Mouse (Mus musculus) gastrocnemius, postnatal 14 days (tissue): ENCODE measurements around the gene Ptprg. TPM values are rescaled to one million over a fixed set of nuclear protein-coding genes. Genes with fewer than 3 reads are reported as not detected.

ENCODE experiments used
- DNase-seq: peaks from one replicate; pipeline ENCODE4 v3.0.0; 2021; ENCODE audit warnings: mixed read lengths
- intact Hi-C: fragments of 180-260 bp; cut with DNase I; formaldehyde crosslinking; loops from one replicate; pipeline ENCODE4 v1.15.1; 2025; ENCODE audit warnings: low total_unique reads
- total RNA-seq, 2 experiments: library from RNA; stranded (reverse); gene quantifications; 2 replicates each; pipeline ENCODE4 v1.2.3; 2021

Gene Ptprg
- total RNA-seq, 2 experiments from 2014 or later: 31.2 to 34.5 TPM

DNA sequence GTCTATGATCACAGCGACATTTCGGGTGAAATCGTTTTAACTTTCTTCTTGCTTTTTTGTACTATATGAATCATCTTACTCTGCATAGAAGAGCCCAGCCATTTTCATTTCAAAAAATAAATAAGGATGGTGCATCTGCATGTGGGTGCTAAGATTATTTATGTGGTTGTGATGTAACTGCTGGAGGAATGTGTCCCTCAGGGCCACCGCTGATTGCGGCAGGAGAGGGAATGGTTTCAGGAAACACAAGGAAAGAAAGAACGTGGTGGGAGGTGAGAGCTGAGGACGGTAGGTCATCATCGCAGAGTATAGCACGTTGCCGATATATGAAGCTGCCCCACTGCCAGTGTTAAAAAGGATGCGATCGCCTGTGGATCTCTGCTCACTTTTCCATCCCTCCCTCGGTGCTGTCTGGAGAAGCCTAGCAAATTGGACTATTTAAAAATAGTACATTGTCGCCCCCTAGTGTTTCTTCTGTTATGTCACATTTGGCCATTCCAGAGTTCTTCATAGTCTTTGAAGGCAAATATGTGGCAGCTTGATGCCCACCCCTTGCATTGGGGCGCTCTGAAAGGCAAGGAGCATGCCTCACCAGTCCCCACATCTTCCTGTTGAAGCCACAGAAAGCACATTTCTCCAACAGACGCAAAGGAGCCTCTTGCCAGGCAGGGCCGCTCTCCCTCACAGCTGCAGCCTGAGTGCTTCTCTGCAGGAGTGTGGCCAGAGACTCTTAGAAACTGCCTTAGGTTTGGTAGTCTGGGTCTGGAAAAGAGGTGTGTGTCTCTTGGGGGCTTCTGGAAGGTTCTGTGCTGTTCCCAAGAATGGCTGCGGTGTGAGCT is 586.5 kb downstream of the Ptprg start:
- DNase-seq: no peak
- intact Hi-C loops: loop anchor here (10.0 kb wide), 1 partner anchor 585 kb away; the partner anchor contains the start of gene Ptprg

DNA sequence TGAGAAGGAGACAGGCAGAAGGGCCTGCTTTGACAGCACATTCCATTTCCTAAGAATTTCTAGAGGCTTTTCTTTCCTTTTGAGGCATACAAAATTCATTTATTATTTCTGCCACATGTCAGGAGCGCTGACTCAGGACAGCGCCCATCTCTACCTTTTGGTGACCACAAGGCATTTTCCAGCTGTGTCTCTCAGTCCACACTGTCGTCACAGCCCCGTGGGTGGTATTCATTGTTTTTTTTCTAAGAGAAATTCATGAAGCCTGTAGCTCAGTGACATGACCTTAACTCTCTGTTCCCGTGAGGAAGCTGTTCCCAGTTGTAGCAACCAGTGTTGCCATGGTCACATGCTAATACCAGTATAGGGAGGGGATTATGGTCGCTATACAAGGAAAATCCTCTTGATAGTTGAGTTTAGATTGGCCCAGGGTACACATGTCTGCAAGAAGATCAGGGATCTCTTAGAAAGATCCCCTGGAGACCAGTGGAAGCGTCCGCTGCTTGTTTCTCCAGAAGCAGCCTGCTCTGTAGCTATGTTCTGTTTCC is 590.7 kb downstream of the Ptprg start:
- DNase-seq: no peak
- intact Hi-C loops: loop anchor here (10.0 kb wide), 1 partner anchor 589 kb away; the partner anchor contains the start of gene Ptprg

DNA sequence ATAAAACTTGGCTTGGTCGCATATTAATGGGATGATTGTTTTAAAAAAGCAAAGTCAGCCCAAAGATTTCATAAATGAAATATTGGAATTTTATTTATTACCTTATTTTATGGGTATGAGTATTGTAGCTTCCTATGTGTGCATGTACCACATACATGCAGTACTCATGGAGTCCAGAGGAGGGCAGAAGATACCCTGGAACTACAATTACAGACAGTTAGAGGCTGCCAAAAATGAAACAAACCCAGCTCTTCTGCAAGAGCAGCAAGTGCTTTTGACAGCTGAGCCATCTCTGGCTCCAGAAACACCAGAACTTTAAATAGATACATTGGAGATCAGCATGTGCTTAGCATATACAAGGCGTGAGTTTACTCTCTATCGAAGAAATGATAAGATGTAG is 592.6 kb downstream of the Ptprg start:
- DNase-seq: no peak
- intact Hi-C loops: loop anchor here (10.0 kb wide), 1 partner anchor 591 kb away; the partner anchor contains the start of gene Ptprg

DNA sequence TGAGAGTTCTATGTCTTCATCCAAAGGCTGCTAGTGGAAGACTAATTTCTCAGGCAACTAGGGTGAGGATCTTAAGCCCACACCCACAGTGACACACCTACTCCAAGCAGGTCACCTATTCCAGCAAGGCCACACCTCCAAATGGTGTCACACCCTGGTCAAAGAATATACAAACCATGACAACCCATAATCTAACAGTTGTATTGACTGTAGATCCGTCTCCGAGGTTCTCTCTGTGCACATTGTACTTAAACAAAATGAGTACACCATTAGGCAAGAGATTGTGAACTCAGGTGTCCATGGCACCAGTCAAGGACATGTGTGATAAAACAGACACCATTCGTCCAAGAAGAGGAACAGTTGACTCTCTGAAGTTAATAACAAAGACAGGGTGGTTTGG is 596.2 kb downstream of the Ptprg start:
- intact Hi-C loops: loop anchor here (10.0 kb wide), 1 partner anchor 595 kb away; the partner anchor contains the start of gene Ptprg
- no peak for DNase-seq

DNA sequence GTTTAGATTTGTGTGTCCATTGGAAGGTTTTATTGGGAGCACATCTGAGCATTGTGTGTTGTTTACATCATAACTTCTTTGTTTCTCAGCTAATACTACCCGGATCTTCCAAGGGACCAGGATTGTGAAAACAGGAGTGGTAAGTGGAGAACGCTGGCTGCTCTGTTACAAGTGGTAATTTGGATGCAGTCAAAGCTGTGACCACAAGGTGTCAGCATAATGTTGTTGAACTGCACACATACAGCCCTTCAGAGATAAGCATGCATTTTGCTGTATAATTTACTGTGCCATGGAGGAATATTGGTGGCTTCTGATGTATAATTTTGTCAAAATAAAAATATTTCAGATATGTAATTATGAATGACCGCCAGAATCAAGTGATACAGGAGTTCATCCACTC is 598.6 kb downstream of the Ptprg start:
- DNase-seq: no peak
- intact Hi-C loops: loop anchor here (5.0 kb wide), 1 partner anchor 380 kb away; no protein-coding TSS in a partner anchor

DNA sequence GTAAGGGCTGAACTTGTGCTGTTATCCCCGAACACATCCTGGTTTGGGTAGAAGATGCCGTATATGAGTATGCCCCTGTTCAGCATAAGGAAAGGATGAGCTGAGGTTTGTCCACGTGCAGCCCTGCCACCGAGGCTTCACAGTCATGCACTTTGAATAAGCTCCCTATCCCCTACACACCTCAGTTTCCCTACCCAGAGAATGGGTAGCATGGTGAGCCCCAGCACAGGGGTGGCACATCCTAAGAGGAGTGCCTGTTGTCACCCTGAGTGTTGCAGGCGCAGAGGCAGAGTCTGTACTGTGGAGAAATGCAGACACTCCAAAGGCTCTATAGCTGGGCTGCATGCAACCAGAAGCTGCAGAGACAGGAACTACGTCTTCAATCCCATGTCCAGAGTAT is 599.4 kb downstream of the Ptprg start:
- intact Hi-C loops: loop anchor here (5.0 kb wide), 1 partner anchor 380 kb away; no protein-coding TSS in a partner anchor
- DNase-seq: no peak

DNA sequence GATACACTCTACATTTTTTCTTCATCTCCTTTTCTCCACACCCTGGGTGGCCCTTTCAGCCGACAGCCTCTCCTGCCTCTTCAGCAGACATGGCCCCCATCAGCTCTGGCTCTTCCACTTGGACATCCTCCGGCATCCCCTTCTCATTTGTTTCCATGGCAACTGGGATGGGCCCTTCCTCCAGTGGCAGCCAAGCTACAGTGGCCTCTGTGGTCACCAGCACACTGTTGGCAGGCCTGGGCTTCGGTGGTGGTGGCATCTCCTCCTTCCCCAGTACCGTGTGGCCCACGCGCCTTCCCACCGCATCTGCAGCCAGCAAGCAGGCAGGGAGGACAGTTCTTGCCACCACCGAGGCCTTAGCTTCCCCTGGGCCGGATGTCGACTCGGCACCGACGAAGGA is 600.3 kb downstream of the Ptprg start:
- DNase-seq: no peak
- intact Hi-C loops: loop anchor here (5.0 kb wide), 1 partner anchor 379 kb away; no protein-coding TSS in a partner anchor

DNA sequence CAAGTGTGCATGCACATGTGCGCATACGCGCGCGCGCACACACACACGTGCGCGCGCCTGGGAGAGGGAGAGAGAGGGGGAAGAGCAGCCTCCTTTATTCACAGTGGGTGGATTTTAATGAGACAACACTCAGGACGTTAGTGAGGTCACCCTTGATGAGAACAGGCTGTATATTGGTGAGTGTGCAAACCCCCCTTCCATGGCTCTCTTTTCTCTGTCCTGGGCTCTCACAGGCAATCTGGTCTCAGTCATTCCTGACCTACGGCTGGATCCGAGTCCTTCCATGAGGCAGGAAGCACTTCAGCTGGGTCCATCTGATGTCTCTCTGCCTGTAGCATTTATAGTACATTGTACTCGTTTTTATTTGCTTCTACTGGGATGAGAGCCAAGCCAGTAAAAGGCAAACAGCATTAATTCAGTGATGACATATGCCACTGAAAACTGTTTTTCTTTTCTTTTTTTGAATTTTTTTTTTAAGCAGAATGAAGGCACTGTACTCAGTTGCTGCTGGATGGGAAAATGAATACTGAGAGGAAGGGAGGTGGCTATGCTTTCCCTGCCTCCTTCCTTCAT is 608.5 kb downstream of the Ptprg start:
- DNase-seq: no peak
- intact Hi-C loops: no loop called here

DNA sequence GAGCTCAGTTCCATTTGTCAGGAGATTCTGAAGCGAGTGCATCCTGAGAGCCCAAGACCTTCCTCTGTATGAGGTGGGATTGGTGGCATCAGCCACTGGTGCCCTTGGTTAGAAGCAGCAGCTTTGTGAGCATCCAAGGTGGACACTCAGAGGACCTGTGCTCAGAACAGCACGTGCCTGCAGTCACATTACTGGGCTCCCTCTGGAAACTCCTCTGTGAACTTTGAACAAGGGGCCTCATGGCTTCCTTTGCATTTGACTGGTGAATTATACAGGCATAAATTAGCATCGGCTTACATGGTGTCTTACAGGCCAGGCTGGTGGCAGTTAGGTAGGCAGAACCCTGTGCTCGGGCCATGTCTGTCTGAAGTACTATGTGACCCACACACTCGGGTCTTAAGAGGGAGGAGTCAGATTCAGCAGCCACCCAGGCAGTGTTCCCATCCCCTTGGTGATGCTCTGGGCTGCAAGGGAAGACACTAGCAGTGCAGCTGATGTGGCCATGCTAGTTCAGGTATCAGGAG is 609.1 kb downstream of the Ptprg start:
- intact Hi-C loops: no loop called here
- DNase-seq: no peak

DNA sequence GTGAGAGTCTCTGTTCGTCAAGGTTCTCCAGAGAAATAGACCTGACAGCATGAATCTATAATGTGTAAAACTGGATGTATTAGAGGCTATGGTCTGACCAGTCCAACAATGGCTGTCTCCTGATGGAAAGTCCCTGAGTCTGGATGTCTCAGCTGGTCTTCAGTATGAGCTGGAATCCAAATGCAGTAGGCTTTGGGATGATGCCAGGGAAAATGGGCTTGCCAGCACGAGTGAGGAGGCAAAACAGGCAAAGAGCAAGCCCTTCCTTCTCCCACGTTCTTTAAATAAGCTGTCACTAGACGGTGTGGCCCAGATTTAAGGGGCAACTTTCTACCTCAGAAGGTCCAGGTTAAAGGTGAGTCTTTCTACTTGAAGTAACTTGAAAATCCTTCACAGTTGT is 609.9 kb downstream of the Ptprg start:
- DNase-seq: no peak
- intact Hi-C loops: no loop called here

DNA sequence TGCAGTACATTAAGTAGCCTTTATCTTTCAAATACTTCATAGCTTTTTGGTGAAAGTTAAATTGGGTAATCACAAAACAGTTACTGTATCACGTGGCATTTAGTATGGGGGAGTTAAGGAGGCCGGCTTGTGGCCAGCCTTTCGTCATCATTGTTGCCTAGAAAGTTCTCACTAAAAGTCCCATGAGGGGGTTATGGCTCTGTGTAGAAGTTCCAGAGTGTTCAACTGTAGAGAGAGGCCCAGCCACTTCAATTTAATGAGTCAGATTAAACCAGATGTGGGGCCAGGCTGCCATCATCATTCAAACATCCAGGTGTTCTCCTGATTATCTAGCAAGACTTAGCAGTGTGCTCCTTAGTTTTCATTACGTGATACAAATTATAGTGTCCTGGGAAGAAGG is 613.9 kb downstream of the Ptprg start:
- intact Hi-C loops: no loop called here

DNA sequence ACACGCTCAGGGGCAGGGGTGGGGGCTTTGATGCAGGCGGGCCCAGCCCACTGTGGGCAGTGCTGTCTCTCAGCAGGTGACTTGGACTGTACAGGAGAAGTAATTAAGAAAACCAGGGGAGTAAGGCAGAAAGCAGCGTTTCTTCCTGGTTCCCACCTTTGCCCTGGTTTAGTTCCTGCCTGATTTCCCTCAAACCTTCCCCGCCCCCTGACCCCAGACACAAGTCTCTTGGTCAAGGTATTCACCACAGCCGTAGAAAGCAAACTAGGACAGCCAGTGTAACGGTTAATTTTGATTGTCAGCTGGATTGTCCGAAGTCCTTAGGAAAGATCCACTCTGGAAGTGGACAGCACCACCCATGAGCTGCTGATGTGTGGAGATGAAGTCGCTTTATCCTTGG is 614.3 kb downstream of the Ptprg start:
- intact Hi-C loops: no loop called here
- no peak for DNase-seq

More for the DNA sequence above, 613.9 kb downstream of the Ptprg start:
- no peak for DNase-seq

DNA sequence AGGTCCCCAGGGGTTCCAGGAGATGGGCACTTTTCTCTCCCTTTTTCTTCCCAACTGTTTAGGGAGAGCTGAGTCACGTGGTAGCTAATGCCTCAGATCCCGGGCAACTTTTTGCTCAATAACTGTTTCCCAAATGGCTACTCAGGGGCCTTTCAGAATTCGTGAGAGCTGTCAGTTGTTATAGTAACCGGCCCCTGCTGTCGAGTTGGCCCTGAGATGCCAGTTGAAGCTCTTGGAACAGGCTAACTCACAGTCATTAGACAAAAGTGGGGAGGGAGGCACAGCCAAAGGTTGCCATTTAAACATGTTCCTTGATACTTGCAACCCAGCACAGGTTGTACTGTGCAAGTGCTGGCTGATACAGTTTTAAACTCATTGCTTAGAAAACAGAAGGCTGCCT is 624.1 kb downstream of the Ptprg start:
- intact Hi-C loops: no loop called here
- no peak for DNase-seq

DNA sequence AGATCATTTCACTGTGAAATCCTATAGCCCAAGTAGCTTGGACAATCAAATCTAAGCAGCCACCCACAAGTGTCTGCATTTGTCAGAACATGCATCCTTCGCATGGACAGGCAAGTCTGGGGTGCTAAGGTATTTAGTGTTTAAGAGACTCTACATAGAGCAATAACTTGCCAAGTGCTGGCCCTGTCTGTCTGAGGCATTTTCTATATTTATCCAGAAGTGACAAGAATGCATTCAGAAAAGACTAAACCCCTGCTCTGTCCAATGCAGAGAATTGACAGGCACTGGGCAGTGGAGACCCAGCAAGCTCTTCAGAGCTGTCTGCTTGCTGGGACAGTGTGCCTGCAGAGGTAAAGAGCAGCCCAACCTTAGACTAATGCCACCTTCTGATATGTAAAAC is 625.3 kb downstream of the Ptprg start:
- no peak for DNase-seq
- intact Hi-C loops: no loop called here

DNA sequence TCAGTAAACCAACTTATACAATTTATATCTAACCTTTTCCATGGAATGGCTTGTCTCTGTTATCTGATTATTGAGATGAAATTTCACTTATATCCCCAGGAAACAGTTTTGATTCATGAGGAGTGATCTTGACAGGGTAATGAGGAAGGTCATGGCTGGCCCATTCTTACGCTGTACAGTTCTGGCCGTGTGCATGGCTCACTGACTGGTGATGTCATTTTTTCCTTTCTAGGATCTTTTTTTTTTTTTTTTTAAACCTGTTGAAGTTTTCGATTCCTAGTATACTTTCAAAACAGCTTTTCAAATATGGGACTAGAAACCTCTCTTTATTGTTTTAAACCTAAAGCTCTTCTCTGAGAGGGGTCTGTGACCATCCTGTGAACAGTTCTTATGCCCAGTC is 626.8 kb downstream of the Ptprg start:
- intact Hi-C loops: no loop called here

DNA sequence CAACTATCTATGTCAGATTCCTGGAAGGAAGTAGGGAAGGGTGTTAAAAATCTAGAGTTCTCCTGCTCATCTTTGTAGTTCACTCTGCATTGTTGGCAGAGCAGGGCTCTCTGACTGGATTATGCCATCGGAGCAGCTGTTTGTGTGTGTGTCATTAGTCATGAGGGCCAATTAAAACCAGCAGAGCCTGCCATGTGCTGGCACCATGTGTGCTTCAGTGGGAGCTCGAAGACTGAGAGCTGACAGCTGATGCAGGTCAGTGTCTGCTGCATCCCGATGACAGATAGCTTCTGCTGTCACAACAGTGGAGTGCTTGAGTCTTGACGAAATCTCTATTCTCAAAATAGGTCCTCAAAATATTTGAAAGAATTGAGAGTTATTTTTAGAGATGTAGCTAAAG is 631.7 kb downstream of the Ptprg start:
- intact Hi-C loops: no loop called here
- DNase-seq: no peak

More for the DNA sequence above, 626.8 kb downstream of the Ptprg start:
- DNase-seq: no peak

DNA sequence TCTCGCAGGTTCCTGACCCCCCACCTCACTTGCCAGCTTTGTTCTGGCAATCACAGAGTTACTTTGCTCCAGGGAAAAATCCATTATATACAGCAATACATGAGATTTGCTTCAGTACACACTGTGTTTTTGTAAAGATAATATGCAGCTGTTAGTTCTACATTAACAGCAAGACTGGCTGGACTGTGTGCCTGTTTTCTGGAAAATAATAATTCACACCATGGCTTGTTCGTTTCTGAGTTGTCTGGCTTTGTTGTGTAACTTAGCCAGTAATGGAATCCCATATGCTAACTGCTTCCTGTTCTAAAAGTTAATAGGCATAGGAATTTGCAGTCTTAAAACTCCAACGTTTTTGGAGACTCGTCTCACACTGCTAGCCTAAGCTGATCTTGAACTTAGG is 635.0 kb downstream of the Ptprg start:
- intact Hi-C loops: no loop called here
- DNase-seq: no peak

DNA sequence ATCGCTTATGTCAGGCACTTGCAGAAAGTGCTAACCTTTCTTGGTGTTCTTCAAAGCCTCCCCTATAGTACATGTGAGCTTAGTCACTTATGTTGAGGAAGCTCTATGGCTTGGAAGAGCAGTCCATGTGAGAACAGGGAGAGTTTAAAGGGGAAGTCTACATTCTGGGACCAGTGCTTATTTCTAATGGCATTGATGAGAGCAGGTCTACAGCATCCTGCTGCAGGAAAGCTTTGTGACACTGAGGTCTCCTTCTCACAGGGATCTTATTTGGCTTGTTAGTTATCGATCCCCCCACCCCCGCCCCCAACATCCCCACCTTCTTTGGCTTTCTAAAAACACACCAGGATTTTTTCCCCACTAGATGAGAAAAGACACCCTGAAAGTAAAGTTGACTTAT is 635.9 kb downstream of the Ptprg start:
- DNase-seq: no peak
- intact Hi-C loops: no loop called here

DNA sequence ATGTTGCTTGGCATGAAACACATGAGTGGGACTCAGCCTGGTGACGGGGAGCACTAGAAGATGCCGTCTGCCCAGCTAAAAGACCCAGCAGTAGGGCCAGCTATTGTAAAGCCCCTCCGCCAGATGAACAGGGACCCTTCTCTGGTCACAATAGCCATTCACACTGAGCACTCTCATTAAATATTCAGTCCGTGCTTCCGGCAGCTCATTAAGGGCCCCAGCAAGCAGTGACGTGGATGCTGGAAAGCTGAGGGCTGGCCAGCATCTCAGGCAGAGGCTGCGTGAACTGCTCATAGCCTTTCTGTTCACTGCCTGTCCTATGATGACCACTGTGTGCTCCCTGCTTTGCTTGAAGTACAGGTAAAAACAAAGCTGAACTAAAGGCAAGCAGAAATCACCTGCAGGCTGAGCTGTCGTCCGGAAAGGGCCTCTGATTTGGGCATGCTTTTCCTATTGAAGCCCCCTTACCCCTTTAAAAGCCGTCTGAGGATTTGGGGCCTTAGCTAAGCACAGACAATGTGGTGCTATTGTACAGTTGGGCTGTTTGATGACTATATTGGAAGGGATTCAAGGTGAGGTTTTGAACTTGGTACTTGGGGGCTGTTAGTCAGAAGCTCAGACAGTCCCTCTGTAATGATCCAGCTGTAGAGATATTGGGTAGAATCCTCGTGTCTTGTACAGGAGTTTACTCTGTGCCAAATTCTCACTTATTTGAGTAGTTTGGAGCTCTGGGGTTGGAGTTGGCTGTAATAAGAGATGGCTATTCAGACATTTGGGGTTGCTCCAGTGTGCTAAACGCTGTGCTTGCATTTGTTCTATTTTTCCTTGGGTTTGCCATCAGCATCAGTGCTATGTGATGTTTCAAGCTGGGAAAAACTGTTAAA is 636.6 kb downstream of the Ptprg start:
- DNase-seq: no peak
- intact Hi-C loops: no loop called here
